Mouse (Mus musculus) megakaryocyte, embryonic 14.5 days (primary cell): ENCODE measurements around the gene Fxyd3. TPM values are rescaled to one million over a fixed set of nuclear protein-coding genes. Genes with fewer than 3 reads are reported as not detected.

Experiments
- H3K27me3 ChIP-seq: replicated peaks from 2 replicates; pipeline ENCODE3; 2012; ENCODE audit warnings: inconsistent platforms
- H3K36me3 ChIP-seq: replicated peaks from 2 replicates; pipeline ENCODE3; 2012; ENCODE audit warnings: low read length, inconsistent platforms, mixed read lengths
- H3K4me1 ChIP-seq: 2 replicates; pipeline ENCODE4 v1.6.1; 2012; ENCODE audit warnings: inconsistent platforms
- H3K4me3 ChIP-seq: replicated peaks from 2 replicates; pipeline ENCODE3; 2012; ENCODE audit warnings: moderate library complexity, mild to moderate bottlenecking, inconsistent platforms
- H3K9me3 ChIP-seq: 2 replicates; pipeline ENCODE4 v1.6.1; 2012; ENCODE audit warnings: inconsistent platforms
- FLI1 ChIP-seq: IDR thresholded peaks from 2 replicates; pipeline ENCODE4 v1.6.1; 2012; ENCODE audit warnings: low read length, inconsistent platforms, mixed read lengths
- GATA1 ChIP-seq: IDR thresholded peaks from 3 replicates; pipeline ENCODE4 v1.6.1; 2012; ENCODE audit warnings: mixed read lengths, low read length, inconsistent platforms, borderline replicate concordance
- polyA plus RNA-seq: library from polyadenylated mRNA; stranded (reverse); fragments of >175 nt; gene quantifications from 2 replicates; pipeline ENCODE4 v1.2.3, GENCODE M21; 2012; ENCODE audit warnings: low replicate concordance; ENCODE audit not compliant: insufficient read depth

The Fxyd3 gene
- polyA plus RNA-seq = not detected in 2 replicates

- Histone ChIP-seq H3K36me3 (no peaks in the 10 kb centered on the region), H3K4me1 (no peaks in the 10 kb centered on the region), H3K27me3 (peaks cover 51% of the 10 kb centered on the region), H3K4me3 (no peak within 1 kb of the TSS), H3K9me3 (peaks cover 11% of the 10 kb centered on the region)
- no peak for TF ChIP-seq FLI1
- TF ChIP-seq GATA1 = no peak
Observed at GRCm38 (mm10) chr7:31076492-31076891, at the start of gene Fxyd3. Fxyd3 (minus strand) TSS chr7:31076704.

- H3K36me3 ChIP-seq = peaks cover 23% of the 10 kb centered on the region
- no peak for TF ChIP-seq FLI1
- no peak for TF ChIP-seq GATA1
- no peaks in the 10 kb centered on the region for H3K9me3 ChIP-seq
- peaks cover 39% of the 10 kb centered on the region for H3K4me1 ChIP-seq
- peaks cover 57% of the 10 kb centered on the region for H3K27me3 ChIP-seq
- peak overlapping the region; percentile 91 for H3K4me3 ChIP-seq
Observed at GRCm38 (mm10) chr7:31125116-31125515, 48.6 kb upstream of the Fxyd3 start.

GRCm38 (mm10) chr7:31124381-31124780, 47.9 kb upstream of the Fxyd3 start:
- peaks cover 16% of the 10 kb centered on the region for H3K36me3 ChIP-seq
- no peaks in the 10 kb centered on the region for H3K9me3 ChIP-seq
- peaks cover 63% of the 10 kb centered on the region for H3K27me3 ChIP-seq
- TF ChIP-seq GATA1 (no peak), FLI1 (no peak)
- peaks cover 39% of the 10 kb centered on the region for H3K4me1 ChIP-seq
- H3K4me3 ChIP-seq = peak overlapping the region; percentile 70

- Histone ChIP-seq H3K4me1 (peaks cover 39% of the 10 kb centered on the region), H3K27me3 (peaks cover 67% of the 10 kb centered on the region), H3K36me3 (peaks cover 9% of the 10 kb centered on the region), H3K9me3 (no peaks in the 10 kb centered on the region), H3K4me3 (no peak overlapping the region)
- TF ChIP-seq FLI1 (no peak), GATA1 (no peak)
Observed at GRCm38 (mm10) chr7:31123697-31124096, 47.2 kb upstream of the Fxyd3 start.

GRCm38 (mm10) chr7:31122641-31123631, 46.4 kb upstream of the Fxyd3 start:
- H3K9me3 ChIP-seq = no peaks in the 10 kb centered on the region
- H3K4me1 ChIP-seq = peaks cover 39% of the 10 kb centered on the region
- TF ChIP-seq GATA1 (no peak), FLI1 (no peak)
- H3K27me3 ChIP-seq = peaks cover 60% of the 10 kb centered on the region
- H3K4me3 ChIP-seq = no peak overlapping the region
- peaks cover 1% of the 10 kb centered on the region for H3K36me3 ChIP-seq

- no peaks in the 10 kb centered on the region for H3K9me3 ChIP-seq
- H3K4me1 ChIP-seq = peaks cover 38% of the 10 kb centered on the region
- no peak overlapping the region for H3K4me3 ChIP-seq
- peaks cover 30% of the 10 kb centered on the region for H3K27me3 ChIP-seq
- no peak for TF ChIP-seq FLI1
- no peak for TF ChIP-seq GATA1
- H3K36me3 ChIP-seq = no peaks in the 10 kb centered on the region
Observed at GRCm38 (mm10) chr7:31119556-31119955, 43.1 kb upstream of the Fxyd3 start.

- no peaks in the 10 kb centered on the region for H3K9me3 ChIP-seq
Observed at GRCm38 (mm10) chr7:31118486-31118885, 42.0 kb upstream of the Fxyd3 start.

GRCm38 (mm10) chr7:31117465-31117864, 41.0 kb upstream of the Fxyd3 start:
- Histone ChIP-seq H3K27me3 (peaks cover 31% of the 10 kb centered on the region), H3K4me3 (peak overlapping the region; percentile 70), H3K4me1 (peaks cover 42% of the 10 kb centered on the region), H3K36me3 (no peaks in the 10 kb centered on the region), H3K9me3 (no peaks in the 10 kb centered on the region)
- TF ChIP-seq FLI1 (no peak), GATA1 (no peak)

More at GRCm38 (mm10) chr7:31118486-31118885, 42.0 kb upstream of the Fxyd3 start:
- Histone ChIP-seq H3K27me3 (peaks cover 32% of the 10 kb centered on the region), H3K4me3 (no peak overlapping the region), H3K36me3 (no peaks in the 10 kb centered on the region), H3K4me1 (peaks cover 40% of the 10 kb centered on the region)
- TF ChIP-seq FLI1 = no peak
- no peak for TF ChIP-seq GATA1

- no peaks in the 10 kb centered on the region for H3K9me3 ChIP-seq
- no peaks in the 10 kb centered on the region for H3K36me3 ChIP-seq
- H3K4me1 ChIP-seq = peaks cover 46% of the 10 kb centered on the region
- TF ChIP-seq GATA1 (no peak), FLI1 (no peak)
- no peak overlapping the region for H3K4me3 ChIP-seq
- H3K27me3 ChIP-seq = peaks cover 31% of the 10 kb centered on the region
Observed at GRCm38 (mm10) chr7:31116721-31117145, 40.2 kb upstream of the Fxyd3 start.

GRCm38 (mm10) chr7:31115587-31116043, 39.1 kb upstream of the Fxyd3 start:
- Histone ChIP-seq H3K4me3 (peak overlapping the region; percentile 51), H3K4me1 (peaks cover 58% of the 10 kb centered on the region), H3K9me3 (no peaks in the 10 kb centered on the region), H3K27me3 (peaks cover 27% of the 10 kb centered on the region), H3K36me3 (no peaks in the 10 kb centered on the region)
- TF ChIP-seq FLI1 (no peak), GATA1 (no peak)

- Histone ChIP-seq H3K36me3 (no peaks in the 10 kb centered on the region), H3K9me3 (no peaks in the 10 kb centered on the region), H3K27me3 (peaks cover 26% of the 10 kb centered on the region), H3K4me1 (peaks cover 62% of the 10 kb centered on the region), H3K4me3 (peak within 1 kb of the TSS; percentile 51)
- TF ChIP-seq GATA1 (no peak), FLI1 (no peak)
Observed at GRCm38 (mm10) chr7:31115182-31115581, 38.7 kb upstream of the Fxyd3 start, which contains the start of gene Hpn. Hpn (minus strand) TSS chr7:31115290.
